Mouse (Mus musculus) limb, embryonic 10.5 days (tissue): ENCODE results near the gene Reps1. TPM values are rescaled to one million over a fixed set of nuclear protein-coding genes. Genes with fewer than 3 reads are reported as not detected.

Source experiments
- DNase-seq: peaks from one replicate; pipeline ENCODE4 v3.0.0-alpha.2; 2017; ENCODE audit warnings: low spot score
- H3K27ac ChIP-seq: fragments of 300-500 bp; sonication (generic); 2 replicates; pipeline ENCODE4 v1.5.1; 2016; ENCODE audit warnings: mild to moderate bottlenecking
- H3K27me3 ChIP-seq: fragments of 300-500 bp; sonication (generic); 2 replicates; pipeline ENCODE4 v1.6.1; 2016; ENCODE audit warnings: low read depth, mild to moderate bottlenecking; ENCODE audit not compliant: poor library complexity, severe bottlenecking
- H3K36me3 ChIP-seq: fragments of 300-500 bp; sonication (generic); 2 replicates; pipeline ENCODE4 v1.6.1; 2016; ENCODE audit warnings: mild to moderate bottlenecking, moderate library complexity
- H3K4me1 ChIP-seq: fragments of 300-500 bp; sonication (generic); 2 replicates; pipeline ENCODE4 v1.6.1; 2016
- H3K4me3 ChIP-seq: fragments of 300-500 bp; sonication (generic); 2 replicates; pipeline ENCODE4 v1.5.1; 2016; ENCODE audit warnings: mild to moderate bottlenecking, moderate library complexity
- H3K9me3 ChIP-seq: fragments of 300-500 bp; sonication (generic); replicated peaks from 2 replicates; pipeline ENCODE4 v1.6.1; 2016; ENCODE audit warnings: mild to moderate bottlenecking
- WGBS: fragments of 180-500 bp; shearing (Covaris S2); methylation state at CpG from one replicate; pipeline ENCODE4 v1.1.7; 2016; 5-methylcytosine and 5-hydroxymethylcytosine counted together
- polyA plus RNA-seq: library from polyadenylated mRNA; unstranded; fragments of >200 nt; fragmentation: Nextera tagmentation; extraction: Ambion mirVana; gene quantifications from 2 replicates; pipeline ENCODE4 v1.2.1, GENCODE M21; 2016

Reps1 gene
- polyA plus RNA-seq, 1 experiment from 2014 or later: 17.8 TPM

DNA sequence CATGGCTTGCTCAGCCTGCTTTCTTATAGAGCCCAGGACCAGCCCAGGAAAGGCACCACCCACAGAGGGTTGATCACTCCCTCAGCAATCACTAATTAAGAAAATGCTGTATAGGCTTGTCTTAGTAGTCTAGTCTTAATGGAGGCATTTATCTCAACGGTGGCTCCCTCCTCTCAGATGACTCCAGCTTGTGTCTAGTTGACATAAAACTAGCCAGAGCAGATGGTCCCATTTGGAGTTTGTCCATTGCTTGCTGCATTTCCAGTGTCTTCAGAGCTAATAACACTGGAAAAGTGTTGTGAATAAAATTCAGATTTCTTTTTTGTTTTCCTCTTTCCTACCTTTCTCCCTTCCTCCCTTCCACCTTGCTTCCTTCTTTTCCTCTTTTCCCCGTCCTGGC is 13.9 kb downstream of the Reps1 start:
- no peaks in the 10 kb centered on the region for H3K9me3 ChIP-seq
- 76% methylated on average over 2 of the region's 2 CpGs for WGBS
- no peaks in the 10 kb centered on the region for H3K27me3 ChIP-seq

DNA sequence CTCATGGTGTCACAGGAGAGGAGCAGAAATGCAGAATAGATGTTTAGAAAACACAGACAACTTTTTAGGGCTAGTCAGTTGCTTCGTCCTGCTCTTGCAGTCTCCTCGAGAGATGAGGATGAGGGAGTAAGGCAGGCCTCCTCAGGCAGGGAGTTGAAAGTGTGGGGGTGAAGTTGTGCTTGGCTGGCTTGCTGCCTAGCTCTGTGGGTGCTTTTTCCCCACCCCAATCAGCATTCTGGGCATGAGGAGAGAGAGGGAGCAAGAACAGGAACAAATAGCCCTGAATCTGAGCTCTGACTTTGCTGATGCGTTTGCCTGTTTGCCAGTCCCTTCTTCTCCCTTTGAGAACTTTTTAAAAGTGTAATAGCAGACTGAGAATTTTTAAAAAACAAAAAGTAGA is 14.5 kb downstream of the Reps1 start:
- WGBS: 81% methylated on average over 3 of the region's 3 CpGs
- peaks cover 4% of the 10 kb centered on the region; the same call in 1 of the 2 replicates for H3K4me1 ChIP-seq

More for the DNA sequence above, 13.9 kb downstream of the Reps1 start:
- Histone ChIP-seq H3K36me3 (no peaks in the 10 kb centered on the region), H3K4me1 (peaks cover 4% of the 10 kb centered on the region; the same call in 1 of the 2 replicates), H3K4me3 (no peak overlapping the region), H3K27ac (no peak overlapping the region)
- DNase-seq: no peak

DNA sequence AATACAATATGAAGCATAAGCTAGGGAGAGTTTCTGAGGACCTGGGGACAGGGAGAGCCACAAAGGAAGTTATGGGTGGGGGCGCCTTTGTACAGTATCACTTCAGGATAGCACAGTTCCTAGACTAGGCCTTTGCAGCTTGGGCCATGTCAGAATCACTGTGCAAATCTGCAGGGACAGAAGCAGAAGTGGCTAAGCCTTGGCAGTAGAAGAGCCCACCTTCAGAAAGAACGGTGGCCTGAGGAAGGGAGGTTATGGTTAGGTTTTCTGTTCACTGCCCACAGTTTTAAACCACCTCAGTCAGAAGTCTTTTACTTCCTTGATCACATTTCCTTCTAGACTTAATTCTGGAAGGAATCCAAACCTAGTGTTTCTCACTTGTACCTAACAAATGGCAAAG is 15.0 kb downstream of the Reps1 start:
- WGBS: 94% methylated on average over 2 of the region's 2 CpGs
- H3K9me3 ChIP-seq: no peaks in the 10 kb centered on the region

More for the DNA sequence above, 14.5 kb downstream of the Reps1 start:
- no peak overlapping the region for H3K27ac ChIP-seq
- no peaks in the 10 kb centered on the region for H3K27me3 ChIP-seq
- no peaks in the 10 kb centered on the region for H3K9me3 ChIP-seq
- no peak for DNase-seq
- H3K4me3 ChIP-seq: no peak overlapping the region
- no peaks in the 10 kb centered on the region for H3K36me3 ChIP-seq

DNA sequence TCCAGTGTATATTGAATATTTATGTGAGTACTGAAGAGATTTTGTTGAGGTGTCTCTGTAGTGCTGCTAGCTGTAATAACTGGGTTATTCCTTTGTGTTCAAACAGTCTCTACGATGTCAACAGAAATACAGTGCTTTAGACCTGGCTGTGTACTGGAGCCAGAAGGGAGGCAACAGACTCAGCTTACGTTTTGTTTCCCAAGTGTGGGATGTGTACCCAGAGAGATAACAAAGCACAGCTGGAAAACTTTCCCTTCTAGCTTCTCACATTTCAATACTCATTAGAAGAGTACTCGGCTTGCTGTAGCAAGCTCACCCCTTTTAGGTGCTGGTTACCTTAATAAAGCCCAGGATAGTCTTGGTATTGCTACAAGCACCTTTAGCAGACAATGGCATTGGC is 17.2 kb downstream of the Reps1 start:
- 82% methylated on average over 3 of the region's 3 CpGs for WGBS
- Histone ChIP-seq H3K27ac (no peak overlapping the region), H3K9me3 (no peaks in the 10 kb centered on the region), H3K4me3 (no peak overlapping the region), H3K27me3 (no peaks in the 10 kb centered on the region), H3K36me3 (no peaks in the 10 kb centered on the region), H3K4me1 (no peaks in the 10 kb centered on the region)
- no peak for DNase-seq

More for the DNA sequence above, 15.0 kb downstream of the Reps1 start:
- Histone ChIP-seq H3K4me3 (no peak overlapping the region), H3K4me1 (peaks cover 4% of the 10 kb centered on the region; the same call in 1 of the 2 replicates), H3K36me3 (no peaks in the 10 kb centered on the region), H3K27ac (no peak overlapping the region), H3K27me3 (no peaks in the 10 kb centered on the region)
- DNase-seq: no peak

DNA sequence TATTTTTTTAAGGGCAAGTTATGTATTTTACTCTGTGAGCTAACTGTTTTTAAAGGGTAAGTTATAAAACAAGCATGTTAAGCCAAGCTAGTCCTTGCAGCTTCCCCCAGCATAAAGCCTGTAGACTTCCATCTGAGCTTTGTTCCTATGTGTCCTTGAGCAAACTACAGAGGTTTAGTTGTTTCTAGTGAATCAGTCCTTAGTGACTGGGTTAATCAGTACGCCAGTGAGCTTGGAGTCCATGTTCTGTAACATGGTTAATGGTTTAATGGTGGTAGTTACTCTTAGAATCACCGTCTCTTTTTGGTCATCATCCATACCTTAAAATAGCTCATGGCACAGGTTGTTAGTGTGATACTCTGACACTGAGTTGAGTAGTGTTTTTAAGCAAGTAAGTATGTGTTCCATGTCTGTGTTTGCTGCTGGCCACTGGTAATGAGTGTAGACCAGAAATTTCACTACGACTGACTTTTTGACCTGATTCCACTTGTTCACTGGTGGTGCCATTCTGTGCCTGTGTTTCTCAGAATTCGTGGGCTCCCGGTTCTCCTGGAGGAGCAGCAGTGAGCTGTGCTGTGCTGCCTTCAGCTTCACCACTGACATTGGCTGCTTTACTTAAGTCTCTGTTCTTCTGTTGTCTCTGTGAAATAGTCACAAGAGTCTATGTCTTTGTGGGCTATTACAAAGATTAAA is 18.9 kb downstream of the Reps1 start:
- Histone ChIP-seq H3K36me3 (no peaks in the 10 kb centered on the region), H3K4me1 (no peaks in the 10 kb centered on the region), H3K27ac (no peak overlapping the region), H3K9me3 (no peaks in the 10 kb centered on the region), H3K4me3 (no peak overlapping the region), H3K27me3 (no peaks in the 10 kb centered on the region)
- 89% methylated on average over 5 of the region's 5 CpGs for WGBS
- no peak for DNase-seq

DNA sequence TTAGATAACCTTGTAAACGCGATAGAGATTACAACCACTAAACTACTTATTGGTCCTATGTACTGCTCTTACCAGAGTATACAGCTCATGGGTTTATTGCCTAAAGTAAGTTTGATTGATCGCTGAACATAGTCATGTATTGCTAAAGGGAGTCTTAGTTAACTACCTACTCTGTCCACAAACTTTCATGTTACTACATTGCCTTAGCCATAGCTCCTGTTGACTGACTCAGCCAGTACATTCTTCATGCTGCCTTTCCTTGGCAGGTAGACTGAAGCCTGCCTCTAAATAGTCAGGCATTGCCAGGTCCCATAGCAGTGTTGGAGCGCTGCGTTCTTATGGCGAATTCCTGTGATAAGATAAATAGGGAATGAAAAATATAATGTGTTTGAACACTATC is 20.2 kb downstream of the Reps1 start:
- no peaks in the 10 kb centered on the region for H3K36me3 ChIP-seq
- H3K4me3 ChIP-seq: no peak overlapping the region
- no peak for DNase-seq
- no peaks in the 10 kb centered on the region for H3K27me3 ChIP-seq
- no peaks in the 10 kb centered on the region for H3K9me3 ChIP-seq
- H3K27ac ChIP-seq: no peak overlapping the region
- H3K4me1 ChIP-seq: no peaks in the 10 kb centered on the region
- 96% methylated on average over 6 of the region's 6 CpGs for WGBS

DNA sequence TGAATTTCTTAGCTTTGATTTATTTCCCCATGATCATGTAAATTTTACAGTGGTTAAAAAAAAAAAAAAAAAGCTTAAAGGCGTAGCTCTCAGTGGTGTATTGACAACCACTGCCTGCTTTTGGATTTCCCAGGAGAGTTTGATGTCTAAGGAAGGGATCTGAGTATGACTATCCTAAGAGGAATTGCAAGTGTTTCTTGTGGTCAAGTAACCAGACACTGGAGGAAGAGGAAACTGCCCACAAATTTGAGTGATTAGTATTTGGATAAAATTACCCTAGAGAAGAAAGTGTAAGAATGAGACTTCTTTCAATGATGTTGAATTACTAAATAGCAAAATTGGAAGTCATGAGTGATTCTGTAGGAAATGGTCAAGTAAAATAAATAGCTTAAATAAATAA is 25.9 kb downstream of the Reps1 start:
- no peak for DNase-seq
- WGBS: 94% methylated on average over 1 of the region's 1 CpGs

DNA sequence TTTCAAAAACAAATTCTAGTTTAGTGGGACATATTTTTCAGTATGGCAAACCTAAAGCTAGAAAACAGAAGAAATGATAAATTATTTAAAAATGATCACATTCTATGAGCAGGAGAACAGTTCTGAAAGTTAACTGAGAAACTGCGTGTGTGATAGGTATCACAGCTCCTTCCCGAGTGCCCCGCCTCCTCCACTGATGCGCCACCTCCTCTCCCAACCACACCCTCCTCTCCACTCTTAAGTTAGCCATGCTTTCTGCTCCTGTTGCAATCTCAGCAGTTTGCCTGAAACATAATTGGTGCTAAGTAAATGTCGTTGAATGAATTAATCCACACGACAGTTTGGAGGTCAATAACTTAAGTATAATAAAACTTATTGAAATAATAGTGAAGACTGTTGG is 27.1 kb downstream of the Reps1 start:
- whole genome bisulfite sequencing: 96% methylated on average over 6 of the region's 6 CpGs
- Histone ChIP-seq H3K4me3 (no peak overlapping the region), H3K27ac (no peak overlapping the region), H3K27me3 (no peaks in the 10 kb centered on the region), H3K36me3 (peaks cover 19% of the 10 kb centered on the region), H3K9me3 (0 out of 2 replicates have a peak, but pooled peaks cover 3% of the 10 kb centered on the region), H3K4me1 (no peaks in the 10 kb centered on the region)
- no peak for DNase-seq

More for the DNA sequence above, 25.9 kb downstream of the Reps1 start:
- no peaks in the 10 kb centered on the region for H3K27me3 ChIP-seq
- H3K4me1 ChIP-seq: no peaks in the 10 kb centered on the region
- no peak overlapping the region for H3K27ac ChIP-seq
- peaks cover 16% of the 10 kb centered on the region for H3K36me3 ChIP-seq
- 0 out of 2 replicates have a peak, but pooled peaks cover 2% of the 10 kb centered on the region for H3K9me3 ChIP-seq
- H3K4me3 ChIP-seq: no peak overlapping the region

DNA sequence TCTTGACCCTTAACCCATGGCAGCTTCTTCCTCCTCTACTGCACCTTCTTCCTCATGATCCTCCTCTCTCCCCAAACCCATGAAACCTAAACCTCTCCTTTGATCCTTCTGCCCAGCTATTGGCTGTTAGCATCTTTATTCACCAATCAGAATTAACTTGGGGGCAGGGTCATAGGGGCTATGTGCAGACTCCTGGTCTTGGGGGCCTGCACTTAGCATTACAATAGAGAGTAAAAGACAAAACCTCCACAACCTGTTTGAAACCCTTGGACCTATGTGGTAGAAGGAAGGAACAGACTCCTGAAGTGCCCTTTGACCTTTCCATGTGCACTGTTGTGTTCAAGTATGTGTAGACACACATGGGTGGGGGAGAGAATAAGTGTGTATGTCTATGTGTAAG is 35.0 kb downstream of the Reps1 start:
- Histone ChIP-seq H3K27me3 (no peaks in the 10 kb centered on the region), H3K4me1 (no peaks in the 10 kb centered on the region), H3K27ac (no peak overlapping the region), H3K36me3 (peaks cover 68% of the 10 kb centered on the region), H3K9me3 (0 out of 2 replicates have a peak, but pooled peaks cover 3% of the 10 kb centered on the region), H3K4me3 (no peak overlapping the region)
- no peak for DNase-seq

DNA sequence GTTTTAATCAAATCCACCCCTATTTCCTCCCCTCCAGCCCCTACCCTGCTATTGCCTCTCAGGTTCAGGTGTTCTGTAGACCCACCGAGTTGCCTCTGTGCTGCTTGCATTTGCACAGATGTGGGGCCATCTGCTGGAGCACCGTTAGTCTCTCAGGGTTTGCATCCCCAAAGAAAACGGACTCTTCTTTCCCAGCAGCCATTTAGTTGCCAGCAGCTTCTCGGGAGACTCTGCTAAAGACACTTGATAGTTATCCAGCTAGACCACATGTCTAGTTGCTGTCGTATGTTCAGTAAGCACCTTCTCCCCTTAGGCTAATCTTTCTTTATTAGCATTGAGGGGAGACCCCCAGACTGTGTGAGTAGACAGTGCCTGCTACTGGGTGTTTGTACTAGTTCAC is 46.5 kb downstream of the Reps1 start:
- no peak for DNase-seq
- no peaks in the 10 kb centered on the region for H3K27me3 ChIP-seq
- no peaks in the 10 kb centered on the region for H3K4me1 ChIP-seq
- H3K27ac ChIP-seq: no peak overlapping the region
- WGBS: 76% methylated on average over 5 of the region's 5 CpGs
- peaks cover 44% of the 10 kb centered on the region for H3K36me3 ChIP-seq
- no peak overlapping the region for H3K4me3 ChIP-seq
- H3K9me3 ChIP-seq: no peaks in the 10 kb centered on the region

DNA sequence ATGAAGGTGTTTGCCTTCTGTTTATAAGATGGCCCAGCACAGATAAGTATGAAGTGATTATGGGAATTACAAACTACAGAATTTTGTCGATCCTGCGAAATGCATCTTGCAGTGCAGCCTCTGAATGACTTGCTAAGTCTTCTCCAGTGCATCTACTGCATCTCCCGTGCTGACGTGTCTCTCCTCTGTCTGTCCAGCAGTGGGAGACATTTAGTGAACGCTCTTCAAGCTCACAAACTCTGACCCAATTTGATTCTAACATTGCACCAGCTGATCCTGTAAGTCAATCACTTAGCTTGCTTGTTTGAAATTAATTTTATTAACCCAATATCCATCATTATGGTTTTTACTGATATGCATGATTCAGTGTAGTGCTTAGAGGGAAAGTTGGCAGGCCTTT is 51.8 kb downstream of the Reps1 start:
- Histone ChIP-seq H3K27ac (no peak overlapping the region), H3K4me3 (no peak overlapping the region), H3K9me3 (no peaks in the 10 kb centered on the region), H3K27me3 (no peaks in the 10 kb centered on the region), H3K36me3 (peaks cover 33% of the 10 kb centered on the region), H3K4me1 (no peaks in the 10 kb centered on the region; the same call in 1 of the 2 replicates)
- 86% methylated on average over 5 of the region's 5 CpGs for WGBS
- no peak for DNase-seq

DNA sequence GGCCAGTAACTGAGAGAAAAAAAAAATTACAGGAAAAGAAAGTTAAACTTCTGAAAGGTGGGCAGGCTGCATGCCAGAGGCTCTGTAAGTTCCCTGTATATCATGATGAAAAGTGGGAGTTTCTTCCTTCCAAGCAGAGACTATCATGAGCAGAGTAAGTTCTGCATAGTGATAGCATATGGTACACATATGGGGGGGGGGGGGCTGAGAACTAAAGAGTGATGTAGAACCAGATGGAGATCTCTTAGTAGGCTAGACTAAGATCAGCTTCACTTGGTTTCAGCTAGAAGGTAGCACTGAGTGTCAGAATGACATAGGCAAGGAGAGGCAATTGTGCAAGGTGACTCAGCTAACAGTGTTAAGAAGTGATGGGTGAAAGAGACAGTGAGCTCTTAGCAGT is 55.3 kb downstream of the Reps1 start:
- no peaks in the 10 kb centered on the region for H3K9me3 ChIP-seq
- no peak overlapping the region for H3K27ac ChIP-seq
- no peak for DNase-seq
- H3K4me1 ChIP-seq: no peaks in the 10 kb centered on the region; the same call in 1 of the 2 replicates
- peaks cover 36% of the 10 kb centered on the region for H3K36me3 ChIP-seq
- no peak overlapping the region for H3K4me3 ChIP-seq
- no peaks in the 10 kb centered on the region for H3K27me3 ChIP-seq

DNA sequence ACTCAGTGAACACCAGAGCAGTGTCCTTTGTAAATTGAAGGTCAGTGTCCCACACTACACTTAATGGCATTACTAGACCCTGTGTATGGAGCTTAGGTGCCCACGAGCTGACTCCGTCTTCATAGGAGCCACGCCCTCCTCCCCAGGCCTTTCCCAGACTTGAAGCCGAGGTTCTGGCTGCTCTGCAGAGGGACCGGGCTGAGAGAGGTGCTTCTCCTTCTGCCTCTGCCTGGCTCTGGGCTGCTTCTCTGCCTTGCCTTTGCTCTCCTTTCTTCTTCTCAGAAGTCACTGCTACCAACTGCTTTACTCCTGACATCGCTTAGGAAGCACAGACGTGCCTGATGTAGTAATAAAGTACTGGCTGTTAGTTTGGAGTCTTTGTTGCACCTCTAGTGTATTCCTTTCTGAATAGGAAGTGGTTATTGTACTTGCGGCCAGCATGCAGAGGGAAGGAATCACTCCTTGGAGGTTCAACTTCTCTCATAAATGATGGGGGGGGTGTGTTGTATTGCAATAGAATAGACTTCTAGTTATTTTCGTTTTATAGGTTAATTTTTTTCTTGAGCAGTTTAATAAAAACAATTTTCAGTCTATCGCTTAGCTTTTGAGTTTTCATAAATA is 57.9 kb downstream of the Reps1 start:
- H3K36me3 ChIP-seq: peaks cover 47% of the 10 kb centered on the region
- 84% methylated on average over 10 of the region's 10 CpGs for WGBS
- DNase-seq: no peak
- H3K27me3 ChIP-seq: no peaks in the 10 kb centered on the region
- no peak overlapping the region for H3K27ac ChIP-seq
- H3K9me3 ChIP-seq: no peaks in the 10 kb centered on the region
- no peak overlapping the region for H3K4me3 ChIP-seq
- H3K4me1 ChIP-seq: no peaks in the 10 kb centered on the region; the same call in 1 of the 2 replicates
